ENCODE assay signal across 38 mouse cellular contexts in the genomic region with DNA sequence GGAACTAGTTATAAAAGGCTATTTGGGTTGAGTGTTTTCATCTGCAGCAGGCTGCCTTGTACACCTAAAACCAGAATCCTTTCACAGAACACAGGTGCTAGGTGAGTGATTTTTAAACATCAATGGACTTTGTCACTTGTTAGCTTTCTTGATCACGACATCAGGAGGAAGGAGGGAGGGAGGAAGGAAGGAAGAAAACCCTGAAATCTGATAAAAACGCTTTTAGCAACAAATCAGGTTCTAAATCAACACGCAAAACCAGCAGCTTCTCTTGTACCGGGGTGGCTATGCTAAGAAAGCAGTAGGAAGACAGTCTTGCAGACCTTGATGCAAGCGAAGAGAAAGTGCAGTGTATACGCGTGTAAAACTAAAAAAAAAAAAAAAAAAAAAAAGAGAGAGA. TPM values are rescaled to one million over a fixed set of nuclear protein-coding genes. Genes with fewer than 3 reads are reported as not detected.
"Had no signal": no experiment of that assay in that cellular context is flagged by ENCODE, and none has a peak within 500 bp of the region (broad histone marks: within the 10 kb centered on the region; RNA-seq: fewer than 3 reads in every experiment).

No protein-coding gene starts in this region.

- DNase-seq: gastrocnemius, postnatal 36 days; kidney, adult 18-20 months; kidney, adult 8-10 months; kidney, postnatal 10 days; kidney, postnatal 25 days; kidney, postnatal 4 days; left cerebral cortex, postnatal 4 days had no signal

- H3K9me3 ChIP-seq: heart, embryonic 13.5 days; heart, embryonic 15.5 days; hindbrain, embryonic 13.5 days; hindbrain, embryonic 15.5 days; intestine, embryonic 15.5 days; limb, embryonic 13.5 days; limb, embryonic 15.5 days; liver, embryonic 12.5 days had no signal

- H3K4me3 ChIP-seq: heart, embryonic 13.5 days; heart, embryonic 15.5 days; hindbrain, embryonic 13.5 days; hindbrain, embryonic 15.5 days; intestine, embryonic 15.5 days; layer of hippocampus, adult 2 months; left cerebral cortex, adult 2 months; limb, embryonic 13.5 days; limb, embryonic 15.5 days; liver, embryonic 12.5 days had no signal

- H3K27me3 ChIP-seq: heart, embryonic 13.5 days; heart, embryonic 15.5 days; hindbrain, embryonic 13.5 days; hindbrain, embryonic 15.5 days; intestine, embryonic 15.5 days; limb, embryonic 13.5 days; limb, embryonic 15.5 days; liver, embryonic 12.5 days had no signal

- H3K27ac ChIP-seq: heart, embryonic 13.5 days; heart, embryonic 15.5 days; hindbrain, embryonic 13.5 days; hindbrain, embryonic 15.5 days; hindbrain, postnatal 0 days; intestine, embryonic 15.5 days; layer of hippocampus, adult 2 months; left cerebral cortex, adult 2 months; limb, embryonic 13.5 days; limb, embryonic 15.5 days; liver, embryonic 12.5 days; liver, embryonic 14.5 days had no signal

- ATAC-seq: hindbrain, postnatal 0 days; inflammation-experienced regulatory T-cells, adult 6 months; intestine, embryonic 15.5 days; intestine, postnatal 0 days; liver, embryonic 12.5 days had no signal

- H3K36me3 ChIP-seq: heart, embryonic 13.5 days; heart, embryonic 15.5 days; hindbrain, embryonic 13.5 days; hindbrain, embryonic 15.5 days; intestine, embryonic 15.5 days; limb, embryonic 13.5 days; limb, embryonic 15.5 days; liver, embryonic 12.5 days had no signal

- H3K4me1 ChIP-seq: heart, embryonic 13.5 days; heart, embryonic 15.5 days; hindbrain, embryonic 13.5 days; hindbrain, embryonic 15.5 days; intestine, embryonic 15.5 days; limb, embryonic 13.5 days; limb, embryonic 15.5 days; liver, embryonic 12.5 days had no signal

RNA-seq across cellular contexts. Expression of a gene that starts 12.0 kb away (rescaled TPM):
- total RNA-seq: gastrocnemius, adult 18-20 months; gastrocnemius, adult 8-10 months; gastrocnemius, postnatal 14 days; gastrocnemius, postnatal 36 days; heart, adult 18-20 months; heart, postnatal 36 days; hindbrain, postnatal 0 days; layer of hippocampus, adult 2 months; layer of hippocampus, postnatal 10 days; layer of hippocampus, postnatal 25 days; left cerebral cortex, adult 2 months; left cerebral cortex, postnatal 25 days; left cerebral cortex, postnatal 4 days; liver, adult 2 months had no signal
- polyA plus RNA-seq: gonadal fat pad, adult 2 months; heart, embryonic 11.5 days; heart, embryonic 13.5 days; heart, postnatal 0 days; hindbrain, embryonic 11.5 days; hindbrain, embryonic 13.5 days; hindbrain, embryonic 15.5 days; hindbrain, postnatal 0 days; kidney, embryonic 14.5 days; kidney, embryonic 16.5 days; limb, embryonic 11.5 days; liver, embryonic 12.5 days; liver, embryonic 14.5 days had no signal

RNA-seq across cellular contexts. Expression of a gene that starts 56.5 kb away (rescaled TPM):
- total RNA-seq: hematopoietic stem cell, adult 5-6 weeks had no signal
- polyA plus RNA-seq: hindbrain, embryonic 11.5 days; hindbrain, embryonic 15.5 days; inflammation-experienced regulatory T-cells, adult 6 months; kidney, embryonic 14.5 days; limb, embryonic 11.5 days; liver, embryonic 14.5 days had no signal
